Mouse (Mus musculus): ENCODE data around the gene Dab2ip. TPM values are rescaled to one million over a fixed set of nuclear protein-coding genes. Genes with fewer than 3 reads are reported as not detected.

The Dab2ip gene
- total RNA-seq, 4 experiments from 2014 or later, result 87.5 to 90.5 (median 89.7) TPM

- DNase-seq (ENCODE audit: low spot score in 2 of 2), result no peak
Measured at GRCm38 (mm10) chr2:35679812-35680672, 122.0 kb downstream of the Dab2ip start.

GRCm38 (mm10) chr2:35680833-35681232, 122.8 kb downstream of the Dab2ip start:
- DNase-seq (ENCODE audit: low spot score in 2 of 2), result no peak

- DNase-seq (ENCODE audit: low spot score in 2 of 2), result no peak
Measured at GRCm38 (mm10) chr2:35684005-35684404, 125.9 kb downstream of the Dab2ip start.

GRCm38 (mm10) chr2:35684735-35685312, 126.8 kb downstream of the Dab2ip start:
- no peak for DNase-seq (ENCODE audit: low spot score in 2 of 2)

GRCm38 (mm10) chr2:35686104-35686503, 128.0 kb downstream of the Dab2ip start:
- no peak for DNase-seq (ENCODE audit: low spot score in 2 of 2)

GRCm38 (mm10) chr2:35687557-35688070, 129.5 kb downstream of the Dab2ip start:
- DNase-seq (ENCODE audit: low spot score in 2 of 2), result no peak

- no peak for DNase-seq (ENCODE audit: low spot score in 2 of 2)
Measured at GRCm38 (mm10) chr2:35688121-35688520, 130.1 kb downstream of the Dab2ip start.

GRCm38 (mm10) chr2:35688581-35688980, 130.5 kb downstream of the Dab2ip start:
- no peak for DNase-seq (ENCODE audit: low spot score in 2 of 2)

GRCm38 (mm10) chr2:35689881-35690280, 131.8 kb downstream of the Dab2ip start:
- DNase-seq (ENCODE audit: low spot score in 2 of 2), result no peak

- DNase-seq (ENCODE audit: low spot score in 2 of 2), result peak; percentile 30 to 45
Measured at GRCm38 (mm10) chr2:35691257-35692049, 133.4 kb downstream of the Dab2ip start.

- no peak for DNase-seq (ENCODE audit: low spot score in 2 of 2)
Measured at GRCm38 (mm10) chr2:35692272-35692900, 134.3 kb downstream of the Dab2ip start.

GRCm38 (mm10) chr2:35693037-35693436, 135.0 kb downstream of the Dab2ip start:
- no peak for DNase-seq (ENCODE audit: low spot score in 2 of 2)

- no peak for DNase-seq (ENCODE audit: low spot score in 2 of 2)
Measured at GRCm38 (mm10) chr2:35694111-35694510, 136.0 kb downstream of the Dab2ip start.

GRCm38 (mm10) chr2:35696193-35696541, 138.1 kb downstream of the Dab2ip start:
- DNase-seq (ENCODE audit: low spot score in 2 of 2), result no peak

- DNase-seq (ENCODE audit: low spot score in 2 of 2), result no peak
Measured at GRCm38 (mm10) chr2:35696542-35697391, 138.7 kb downstream of the Dab2ip start.

GRCm38 (mm10) chr2:35697768-35698167, 139.7 kb downstream of the Dab2ip start:
- no peak for DNase-seq (ENCODE audit: low spot score in 2 of 2)

- no peak for DNase-seq (ENCODE audit: low spot score in 2 of 2)
Measured at GRCm38 (mm10) chr2:35700966-35701365, 142.9 kb downstream of the Dab2ip start.

GRCm38 (mm10) chr2:35702001-35702400, 143.9 kb downstream of the Dab2ip start:
- DNase-seq (ENCODE audit: low spot score in 2 of 2), result no peak

GRCm38 (mm10) chr2:35702608-35703007, 144.5 kb downstream of the Dab2ip start:
- no peak for DNase-seq (ENCODE audit: low spot score in 2 of 2)

- DNase-seq (ENCODE audit: low spot score in 2 of 2), result no peak
Measured at GRCm38 (mm10) chr2:35703241-35703640, 145.2 kb downstream of the Dab2ip start.
